Mouse (Mus musculus) heart, postnatal 0 days (tissue): Measurements from ENCODE around the gene Plrg1. TPM values are rescaled to one million over a fixed set of nuclear protein-coding genes. Genes with fewer than 3 reads are reported as not detected.
A peak's percentile ranks its signal among the peaks of the same experiment; 100 is the strongest.

Experiments
- ATAC-seq: fragments of 200-750 bp; cut with Nextera tagmentation; 2 replicates; pipeline ENCODE4 v1.8.0; 2017; ENCODE audit warnings: low read depth, moderate number of reproducible peaks, moderate library complexity; ENCODE audit not compliant: insufficient read depth
- DNase-seq: peaks from one replicate; pipeline ENCODE4 v3.0.0-alpha.2; 2016; ENCODE audit warnings: low spot score
- H3K27ac ChIP-seq: fragments of 300-500 bp; sonication (generic); 2 replicates; pipeline ENCODE4 v1.5.1; 2014; ENCODE audit warnings: low read depth, mild to moderate bottlenecking
- H3K27me3 ChIP-seq: fragments of 300-500 bp; sonication (generic); 2 replicates; pipeline ENCODE4 v1.6.1; 2014; ENCODE audit warnings: low read length, mixed read lengths; ENCODE audit not compliant: control insufficient read depth, insufficient read depth
- H3K36me3 ChIP-seq: fragments of 300-500 bp; sonication (generic); replicated peaks from 2 replicates; pipeline ENCODE4 v1.6.1; 2014; ENCODE audit warnings: low read length, mixed read lengths; ENCODE audit not compliant: control insufficient read depth, insufficient read depth
- H3K4me1 ChIP-seq: fragments of 300-500 bp; sonication (generic); 2 replicates; pipeline ENCODE4 v1.6.1; 2014; ENCODE audit warnings: antibody characterized with exemption; ENCODE audit not compliant: control insufficient read depth, insufficient read depth
- H3K4me2 ChIP-seq: fragments of 300-500 bp; sonication (generic); 2 replicates; pipeline ENCODE4 v1.6.1; 2014; ENCODE audit warnings: low read depth, mild to moderate bottlenecking, low read length, moderate library complexity
- H3K4me3 ChIP-seq: fragments of 300-500 bp; sonication (generic); 2 replicates; pipeline ENCODE4 v1.5.1; 2014; ENCODE audit warnings: low read depth, low read length
- H3K9ac ChIP-seq: fragments of 300-500 bp; sonication (generic); replicated peaks from 2 replicates; pipeline ENCODE4 v1.6.1; 2014; ENCODE audit warnings: low read depth, low read length, mixed read lengths
- H3K9me3 ChIP-seq: fragments of 300-500 bp; sonication (generic); replicated peaks from 2 replicates; pipeline ENCODE4 v1.6.1; 2016; ENCODE audit warnings: low read length; ENCODE audit not compliant: control insufficient read depth
- CTCF ChIP-seq: IDR thresholded peaks from 2 replicates; pipeline ENCODE4 v1.5.1; 2016; ENCODE audit warnings: antibody characterized with exemption, control low read depth, low read depth
- EP300 ChIP-seq: IDR thresholded peaks from 2 replicates; pipeline ENCODE4 v1.6.1; 2016; ENCODE audit warnings: antibody characterized with exemption, low read depth
- WGBS: fragments of 180-500 bp; shearing (Covaris S2); extraction: QIAGEN DNeasy Blood & Tissue Kit; methylation state at CpG from one replicate; pipeline ENCODE4 v1.1.7; 2014; 5-methylcytosine and 5-hydroxymethylcytosine counted together
- polyA plus RNA-seq: library from polyadenylated mRNA; unstranded; fragments of >200 nt; fragmentation: Nextera tagmentation; extraction: Ambion mirVana; gene quantifications from 2 replicates; pipeline ENCODE4 v1.2.1, GENCODE M21; 2015
- total RNA-seq: library from RNA; depleted of rRNA; stranded (reverse); fragments of >200 nt; gene quantifications from 2 replicates; pipeline ENCODE4 v1.2.3, GENCODE M21; 2014; ENCODE audit warnings: low replicate concordance

Gene Plrg1
- total and polyA plus RNA-seq, 2 experiments from 2014 or later = 40.8 to 46.2 TPM

GRCm38 (mm10) chr3:83099139-83099538 lies 43.8 kb downstream of the Plrg1 start:
- Histone ChIP-seq H3K9ac (0 out of 2 replicates have a peak overlapping the region, but pooled peaks have one; percentile 1), H3K27me3 (no peaks in the 10 kb centered on the region), H3K27ac (no peak overlapping the region), H3K4me1 (0 out of 2 replicates have a peak, but pooled peaks cover 5% of the 10 kb centered on the region), H3K4me2 (peak overlapping the region; percentile 48), H3K36me3 (no peaks in the 10 kb centered on the region), H3K4me3 (no peak overlapping the region), H3K9me3 (no peaks in the 10 kb centered on the region)
- TF ChIP-seq CTCF = no peak
- no peak for TF ChIP-seq EP300
- 91% methylated on average over 1 of the region's 1 CpGs for WGBS
- no peak for DNase-seq
- ATAC-seq = no peak

DNA sequence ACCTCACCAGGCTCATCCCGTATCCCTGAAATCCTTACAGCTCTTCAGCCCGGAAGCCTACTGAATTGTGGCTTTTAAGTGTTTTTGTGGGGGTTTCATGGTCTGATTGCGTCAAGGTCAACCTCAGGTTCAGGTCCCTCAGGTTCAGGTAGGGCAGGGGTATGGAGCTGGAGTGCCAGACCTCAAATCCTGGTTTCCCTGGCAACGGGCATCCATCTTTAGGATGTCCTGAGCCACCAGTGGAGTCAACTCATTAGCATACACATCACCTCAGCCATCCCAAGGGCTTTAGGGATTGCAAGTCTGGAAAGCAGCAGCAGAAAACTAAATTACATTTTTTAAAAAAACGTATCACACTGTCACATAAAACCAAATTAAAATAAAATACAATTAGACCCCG lies 44.3 kb downstream of the Plrg1 start:
- Histone ChIP-seq H3K9me3 (peaks cover under 1% of the 10 kb centered on the region; the same call in 1 of the 2 replicates), H3K27ac (no peak overlapping the region), H3K36me3 (no peaks in the 10 kb centered on the region), H3K4me2 (no peak overlapping the region), H3K4me1 (0 out of 2 replicates have a peak, but pooled peaks cover 5% of the 10 kb centered on the region), H3K9ac (no peak overlapping the region), H3K27me3 (no peaks in the 10 kb centered on the region), H3K4me3 (no peak overlapping the region)
- 83% methylated on average over 6 of the region's 6 CpGs for WGBS
- TF ChIP-seq EP300 (no peak), CTCF (no peak)
- ATAC-seq = no peak
- no peak for DNase-seq

DNA sequence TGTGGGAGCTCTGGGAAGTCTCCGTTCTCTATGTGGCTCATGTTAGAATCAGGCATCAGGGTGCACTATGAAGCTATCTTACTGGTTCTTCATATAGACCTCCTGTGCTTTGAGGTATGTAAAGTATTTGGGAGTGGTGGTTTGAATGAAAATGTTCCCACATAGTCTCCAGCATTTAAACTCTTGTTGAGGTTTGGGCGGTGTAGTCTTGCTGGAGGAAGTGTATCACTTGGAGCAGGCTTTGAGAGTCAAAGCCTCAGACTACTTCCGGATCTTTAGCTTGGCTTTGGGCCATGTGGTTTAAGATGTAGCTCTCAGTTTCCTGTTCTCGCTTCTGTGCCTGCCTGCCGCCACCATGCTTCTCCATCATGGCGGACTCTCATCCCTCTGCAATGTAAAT lies 47.0 kb downstream of the Plrg1 start:
- Histone ChIP-seq H3K4me1 (0 out of 2 replicates have a peak, but pooled peaks cover 5% of the 10 kb centered on the region), H3K9me3 (peaks cover 4% of the 10 kb centered on the region; the same call in 1 of the 2 replicates), H3K4me3 (no peak overlapping the region), H3K36me3 (no peaks in the 10 kb centered on the region), H3K9ac (no peak overlapping the region), H3K27ac (no peak overlapping the region), H3K27me3 (no peaks in the 10 kb centered on the region), H3K4me2 (no peak overlapping the region)
- DNase-seq = no peak
- ATAC-seq = no peak
- WGBS = 74% methylated on average over 6 of the region's 6 CpGs
- TF ChIP-seq EP300 (no peak), CTCF (no peak)

GRCm38 (mm10) chr3:83110163-83110562 lies 54.8 kb downstream of the Plrg1 start:
- no peaks in the 10 kb centered on the region for H3K9me3 ChIP-seq
- peak; percentile 80 for TF ChIP-seq CTCF
- TF ChIP-seq EP300 = no peak
- no peaks in the 10 kb centered on the region for H3K4me1 ChIP-seq
- ATAC-seq (no peak), DNase-seq (peak; percentile 73)
- no peak overlapping the region for H3K4me3 ChIP-seq
- no peak overlapping the region for H3K4me2 ChIP-seq
- no peak overlapping the region for H3K9ac ChIP-seq
- H3K27ac ChIP-seq = no peak overlapping the region
- no peaks in the 10 kb centered on the region for H3K36me3 ChIP-seq
- H3K27me3 ChIP-seq = no peaks in the 10 kb centered on the region
- WGBS = 22% methylated on average over 4 of the region's 4 CpGs

- ATAC-seq (no peak), DNase-seq (no peak)
- no peak overlapping the region for H3K4me3 ChIP-seq
- H3K27me3 ChIP-seq = no peaks in the 10 kb centered on the region
- H3K4me2 ChIP-seq = no peak overlapping the region
- WGBS = 68% methylated on average over 7 of the region's 7 CpGs
- H3K9ac ChIP-seq = no peak overlapping the region
- no peak for TF ChIP-seq CTCF
- H3K9me3 ChIP-seq = no peaks in the 10 kb centered on the region
- no peaks in the 10 kb centered on the region for H3K36me3 ChIP-seq
- no peaks in the 10 kb centered on the region for H3K4me1 ChIP-seq
- H3K27ac ChIP-seq = no peak overlapping the region
Observed at GRCm38 (mm10) chr3:83111485-83112261, 56.4 kb downstream of the Plrg1 start.

DNA sequence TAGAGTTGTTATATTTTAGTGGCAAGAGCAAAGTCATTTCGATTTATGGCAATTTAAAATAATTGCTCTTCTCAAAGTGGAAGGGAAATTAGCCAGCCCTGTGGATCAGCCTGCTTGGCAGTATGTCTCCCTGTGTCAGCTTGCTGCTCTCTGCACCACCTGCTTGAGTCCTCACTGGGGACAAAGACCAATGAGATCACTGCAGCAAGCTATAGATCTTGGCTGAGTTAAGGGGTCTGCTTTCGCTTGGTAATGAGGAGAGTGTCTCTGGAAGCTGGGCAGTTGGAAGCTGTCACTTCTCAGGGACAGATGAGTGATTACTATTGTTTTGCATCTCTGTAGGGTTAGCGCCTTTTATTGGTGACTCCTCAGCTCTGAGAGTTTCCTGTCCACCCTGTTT lies 57.5 kb downstream of the Plrg1 start:
- 35% methylated on average over 3 of the region's 3 CpGs for WGBS
- H3K4me1 ChIP-seq = no peaks in the 10 kb centered on the region
- no peak overlapping the region for H3K9ac ChIP-seq
- no peaks in the 10 kb centered on the region for H3K36me3 ChIP-seq
- DNase-seq (no peak), ATAC-seq (no peak)
- H3K4me2 ChIP-seq = no peak overlapping the region
- no peaks in the 10 kb centered on the region for H3K27me3 ChIP-seq
- no peak overlapping the region for H3K27ac ChIP-seq
- H3K9me3 ChIP-seq = no peaks in the 10 kb centered on the region
- H3K4me3 ChIP-seq = no peak overlapping the region
- TF ChIP-seq CTCF = no peak
- no peak for TF ChIP-seq EP300
